Mouse (Mus musculus): ENCODE measurements around the gene Pml. TPM values are rescaled to one million over a fixed set of nuclear protein-coding genes. Genes with fewer than 3 reads are reported as not detected.

Pml gene
- polyA plus RNA-seq, 1 experiment from 2014 or later: 3.9 TPM

- no peak overlapping the region for H3K27ac ChIP-seq (replicated peaks; ENCODE audit: low read depth, low read length)
- no peak overlapping the region for H3K9ac ChIP-seq (replicated peaks; ENCODE audit: low read length)
- 83% methylated on average over 5 of the region's 5 CpGs for WGBS
- H3K4me1 ChIP-seq (ENCODE audit: control insufficient read depth, insufficient read depth, low read length): no peaks in the 10 kb centered on the region
- H3K36me3 ChIP-seq (ENCODE audit: control insufficient read depth, insufficient read depth, low read length): peaks cover 3% of the 10 kb centered on the region; the same call in 1 of the 2 replicates
- H3K9me3 ChIP-seq (ENCODE audit: control insufficient read depth, low read length): no peaks in the 10 kb centered on the region
- H3K4me3 ChIP-seq (replicated peaks; ENCODE audit: low read depth, low read length): no peak overlapping the region
- DNase-seq (no peak), ATAC-seq (ENCODE audit: low FRiP score, low TSS enrichment) (no peak)
- H3K4me2 ChIP-seq (ENCODE audit: low read length): no peak overlapping the region
- no peaks in the 10 kb centered on the region for H3K27me3 ChIP-seq (ENCODE audit: control insufficient read depth, insufficient read depth, low read length)
Measured at GRCm38 (mm10) chr9:58232374-58232773, 17.2 kb downstream of the Pml start.

GRCm38 (mm10) chr9:58231746-58232145 is 17.8 kb downstream of the Pml start:
- H3K36me3 ChIP-seq (ENCODE audit: control insufficient read depth, insufficient read depth, low read length): peaks cover 3% of the 10 kb centered on the region; the same call in 1 of the 2 replicates
- DNase-seq (no peak), ATAC-seq (ENCODE audit: low FRiP score, low TSS enrichment) (no peak)
- H3K27ac ChIP-seq (replicated peaks; ENCODE audit: low read depth, low read length): no peak overlapping the region
- no peak overlapping the region for H3K4me3 ChIP-seq (replicated peaks; ENCODE audit: low read depth, low read length)
- 83% methylated on average over 6 of the region's 6 CpGs for WGBS
- no peak overlapping the region for H3K4me2 ChIP-seq (ENCODE audit: low read length)
- no peak overlapping the region for H3K9ac ChIP-seq (replicated peaks; ENCODE audit: low read length)
- H3K27me3 ChIP-seq (ENCODE audit: control insufficient read depth, insufficient read depth, low read length): no peaks in the 10 kb centered on the region
- H3K9me3 ChIP-seq (ENCODE audit: control insufficient read depth, low read length): no peaks in the 10 kb centered on the region
- H3K4me1 ChIP-seq (ENCODE audit: control insufficient read depth, insufficient read depth, low read length): no peaks in the 10 kb centered on the region

- H3K4me3 ChIP-seq (replicated peaks; ENCODE audit: low read depth, low read length): no peak overlapping the region
Measured at GRCm38 (mm10) chr9:58228777-58229466, 20.7 kb downstream of the Pml start.

GRCm38 (mm10) chr9:58225915-58226913 is 23.4 kb downstream of the Pml start:
- no peaks in the 10 kb centered on the region for H3K36me3 ChIP-seq (ENCODE audit: control insufficient read depth, insufficient read depth, low read length)
- H3K9ac ChIP-seq (replicated peaks; ENCODE audit: low read length): no peak overlapping the region
- H3K27me3 ChIP-seq (ENCODE audit: control insufficient read depth, insufficient read depth, low read length): no peaks in the 10 kb centered on the region
- no peak overlapping the region for H3K4me3 ChIP-seq (replicated peaks; ENCODE audit: low read depth, low read length)
- no peak for ATAC-seq (ENCODE audit: low FRiP score, low TSS enrichment)
- no peaks in the 10 kb centered on the region for H3K4me1 ChIP-seq (ENCODE audit: control insufficient read depth, insufficient read depth, low read length)
- H3K9me3 ChIP-seq (ENCODE audit: control insufficient read depth, low read length): no peaks in the 10 kb centered on the region
- WGBS: 68% methylated on average over 9 of the region's 9 CpGs
- DNase-seq: peak; percentile 53
- no peak overlapping the region for H3K27ac ChIP-seq (replicated peaks; ENCODE audit: low read depth, low read length)
- no peak overlapping the region for H3K4me2 ChIP-seq (ENCODE audit: low read length)

More at GRCm38 (mm10) chr9:58228777-58229466, 20.7 kb downstream of the Pml start:
- no peaks in the 10 kb centered on the region for H3K4me1 ChIP-seq (ENCODE audit: control insufficient read depth, insufficient read depth, low read length)
- 96% methylated on average over 9 of the region's 9 CpGs for WGBS
- H3K9ac ChIP-seq (replicated peaks; ENCODE audit: low read length): no peak overlapping the region
- H3K9me3 ChIP-seq (ENCODE audit: control insufficient read depth, low read length): no peaks in the 10 kb centered on the region
- DNase-seq: no peak
- no peak overlapping the region for H3K27ac ChIP-seq (replicated peaks; ENCODE audit: low read depth, low read length)
- H3K27me3 ChIP-seq (ENCODE audit: control insufficient read depth, insufficient read depth, low read length): no peaks in the 10 kb centered on the region
- ATAC-seq (ENCODE audit: low FRiP score, low TSS enrichment): no peak
- H3K36me3 ChIP-seq (ENCODE audit: control insufficient read depth, insufficient read depth, low read length): no peaks in the 10 kb centered on the region
- no peak overlapping the region for H3K4me2 ChIP-seq (ENCODE audit: low read length)

GRCm38 (mm10) chr9:58224356-58224755 is 25.2 kb downstream of the Pml start:
- Histone ChIP-seq H3K9me3 (ENCODE audit: control insufficient read depth, low read length) (no peaks in the 10 kb centered on the region), H3K4me3 (replicated peaks; ENCODE audit: low read depth, low read length) (no peak overlapping the region), H3K36me3 (ENCODE audit: control insufficient read depth, insufficient read depth, low read length) (no peaks in the 10 kb centered on the region), H3K27me3 (ENCODE audit: control insufficient read depth, insufficient read depth, low read length) (no peaks in the 10 kb centered on the region), H3K4me2 (ENCODE audit: low read length) (no peak overlapping the region), H3K4me1 (ENCODE audit: control insufficient read depth, insufficient read depth, low read length) (no peaks in the 10 kb centered on the region), H3K9ac (replicated peaks; ENCODE audit: low read length) (no peak overlapping the region), H3K27ac (replicated peaks; ENCODE audit: low read depth, low read length) (no peak overlapping the region)
- 88% methylated on average over 2 of the region's 2 CpGs for WGBS
- DNase-seq (no peak), ATAC-seq (ENCODE audit: low FRiP score, low TSS enrichment) (no peak)

- WGBS: 73% methylated on average over 24 of the region's 24 CpGs
- Histone ChIP-seq H3K27ac (replicated peaks; ENCODE audit: low read depth, low read length) (no peak overlapping the region), H3K4me1 (ENCODE audit: control insufficient read depth, insufficient read depth, low read length) (no peaks in the 10 kb centered on the region), H3K27me3 (ENCODE audit: control insufficient read depth, insufficient read depth, low read length) (no peaks in the 10 kb centered on the region), H3K9ac (replicated peaks; ENCODE audit: low read length) (no peak overlapping the region), H3K9me3 (ENCODE audit: control insufficient read depth, low read length) (no peaks in the 10 kb centered on the region), H3K36me3 (ENCODE audit: control insufficient read depth, insufficient read depth, low read length) (no peaks in the 10 kb centered on the region), H3K4me3 (replicated peaks; ENCODE audit: low read depth, low read length) (no peak overlapping the region), H3K4me2 (ENCODE audit: low read length) (no peak overlapping the region)
- ATAC-seq (ENCODE audit: low FRiP score, low TSS enrichment) (no peak), DNase-seq (peak; percentile 62)
Measured at GRCm38 (mm10) chr9:58220218-58220903, 29.2 kb downstream of the Pml start.

- H3K9me3 ChIP-seq (ENCODE audit: control insufficient read depth, low read length): no peaks in the 10 kb centered on the region
- DNase-seq: no peak
- H3K9ac ChIP-seq (replicated peaks; ENCODE audit: low read length): no peak overlapping the region
- H3K27ac ChIP-seq (replicated peaks; ENCODE audit: low read depth, low read length): no peak overlapping the region
- no peaks in the 10 kb centered on the region for H3K27me3 ChIP-seq (ENCODE audit: control insufficient read depth, insufficient read depth, low read length)
- ATAC-seq (ENCODE audit: low FRiP score, low TSS enrichment): no peak
- H3K4me1 ChIP-seq (ENCODE audit: control insufficient read depth, insufficient read depth, low read length): peaks cover 4% of the 10 kb centered on the region; the same call in 1 of the 2 replicates
- no peak overlapping the region for H3K4me2 ChIP-seq (ENCODE audit: low read length)
- H3K4me3 ChIP-seq (replicated peaks; ENCODE audit: low read depth, low read length): no peak overlapping the region
- no peaks in the 10 kb centered on the region for H3K36me3 ChIP-seq (ENCODE audit: control insufficient read depth, insufficient read depth, low read length)
- WGBS: 98% methylated on average over 3 of the region's 3 CpGs
Measured at GRCm38 (mm10) chr9:58218539-58218938, 31.0 kb downstream of the Pml start.

GRCm38 (mm10) chr9:58216402-58216801 is 33.2 kb downstream of the Pml start:
- Histone ChIP-seq H3K4me3 (replicated peaks; ENCODE audit: low read depth, low read length) (no peak overlapping the region), H3K9me3 (ENCODE audit: control insufficient read depth, low read length) (no peaks in the 10 kb centered on the region), H3K9ac (replicated peaks; ENCODE audit: low read length) (no peak overlapping the region), H3K27me3 (ENCODE audit: control insufficient read depth, insufficient read depth, low read length) (no peaks in the 10 kb centered on the region), H3K4me2 (ENCODE audit: low read length) (no peak overlapping the region), H3K36me3 (ENCODE audit: control insufficient read depth, insufficient read depth, low read length) (no peaks in the 10 kb centered on the region), H3K27ac (replicated peaks; ENCODE audit: low read depth, low read length) (no peak overlapping the region), H3K4me1 (ENCODE audit: control insufficient read depth, insufficient read depth, low read length) (peaks cover 4% of the 10 kb centered on the region; the same call in 1 of the 2 replicates)
- ATAC-seq (ENCODE audit: low FRiP score, low TSS enrichment): peak; percentile 64; the same call in 1 of the 2 replicates
- peak; percentile 83 for DNase-seq
- WGBS: 36% methylated on average over 6 of the region's 6 CpGs
